Mouse (Mus musculus) E14TG2a.4 (cell line): Measurements from ENCODE around the gene Gm10184.
"Not testable (repeated sequence)": the region's sequence is repeated elsewhere in the genome, so short reads cannot be mapped to it uniquely, and the experiment has no call there.

Experiments used
- H3K27me3 ChIP-seq: 2 replicates; pipeline ENCODE4 v1.6.1; 2014; ENCODE audit warnings: low read length, control low read depth; ENCODE audit not compliant: insufficient read depth
- H3K36me3 ChIP-seq: 2 replicates; pipeline ENCODE4 v1.6.1; 2014; ENCODE audit warnings: low read length, control low read depth; ENCODE audit not compliant: insufficient read depth
- H3K4me1 ChIP-seq: replicated peaks from 2 replicates; pipeline ENCODE4 v1.6.1; 2014; ENCODE audit warnings: low read depth, low read length, control low read depth
- H3K4me3 ChIP-seq: replicated peaks from 2 replicates; pipeline ENCODE4 v1.5.1; 2014; ENCODE audit warnings: mild to moderate bottlenecking, low read length
- H3K9me3 ChIP-seq: 2 replicates; pipeline ENCODE4 v1.6.1; 2014; ENCODE audit warnings: low read length, control low read depth
- CTCF ChIP-seq: conservative IDR thresholded peaks from 2 replicates; pipeline ENCODE4 v1.5.1; 2014; ENCODE audit warnings: low read length
- NANOG ChIP-seq: IDR thresholded peaks from 2 replicates; pipeline ENCODE4 v1.6.1; 2014; ENCODE audit warnings: borderline replicate concordance, low read length, mixed read lengths
- POU5F1 ChIP-seq: IDR thresholded peaks from 2 replicates; pipeline ENCODE4 v1.6.1; 2014; ENCODE audit warnings: low read length, borderline replicate concordance

Gm10184 gene

GRCm38 (mm10) chr17:89910349-89910748, at the start of gene Gm10184:
TSS of gene Gm10184 (minus strand) at chr17:89910449.
- TF ChIP-seq POU5F1 (no peak), CTCF (no peak), NANOG (no peak)
- Histone ChIP-seq H3K9me3 (no peaks in the 10 kb centered on the region), H3K36me3 (no peaks in the 10 kb centered on the region), H3K4me3 (no peak within 1 kb of the TSS), H3K27me3 (no peaks in the 10 kb centered on the region), H3K4me1 (peaks cover 6% of the 10 kb centered on the region)

- Histone ChIP-seq H3K4me1 (peaks cover 20% of the 10 kb centered on the region), H3K4me3 (no peak overlapping the region), H3K9me3 (no peaks in the 10 kb centered on the region), H3K36me3 (peaks cover 16% of the 10 kb centered on the region), H3K27me3 (no peaks in the 10 kb centered on the region)
- TF ChIP-seq CTCF (no peak), NANOG (peak; percentile 88), POU5F1 (no peak)
Observed at GRCm38 (mm10) chr17:89933950-89934349, 23.7 kb upstream of the Gm10184 start.

GRCm38 (mm10) chr17:89907686-89908085, 2.6 kb downstream of the Gm10184 start:
- Histone ChIP-seq H3K4me3 (no peak overlapping the region), H3K36me3 (no peaks in the 10 kb centered on the region), H3K9me3 (no peaks in the 10 kb centered on the region), H3K27me3 (no peaks in the 10 kb centered on the region), H3K4me1 (peaks cover 15% of the 10 kb centered on the region)
- no peak for TF ChIP-seq POU5F1
- TF ChIP-seq CTCF: no peak
- no peak for TF ChIP-seq NANOG

GRCm38 (mm10) chr17:89904701-89905100, 5.5 kb downstream of the Gm10184 start:
- not testable (repeated sequence) for H3K36me3 ChIP-seq, H3K9me3 ChIP-seq, H3K4me3 ChIP-seq, H3K27me3 ChIP-seq
- TF ChIP-seq NANOG: peak; percentile 20; the same call in 1 of the 2 replicates
- H3K4me1 ChIP-seq: peaks cover 16% of the 10 kb centered on the region; the same call in 1 of the 2 replicates

- Histone ChIP-seq H3K27me3 (no peaks in the 10 kb centered on the region), H3K9me3 (no peaks in the 10 kb centered on the region), H3K36me3 (no peaks in the 10 kb centered on the region), H3K4me3 (no peak overlapping the region), H3K4me1 (peaks cover 16% of the 10 kb centered on the region; the same call in 1 of the 2 replicates)
- TF ChIP-seq CTCF (no peak), NANOG (no peak), POU5F1 (no peak)
Observed at GRCm38 (mm10) chr17:89902767-89903166, 7.5 kb downstream of the Gm10184 start.

- H3K9me3 ChIP-seq: no peaks in the 10 kb centered on the region
- no peaks in the 10 kb centered on the region for H3K36me3 ChIP-seq
- no peaks in the 10 kb centered on the region for H3K27me3 ChIP-seq
- TF ChIP-seq POU5F1: no peak
- TF ChIP-seq CTCF: no peak
- no peak for TF ChIP-seq NANOG
- H3K4me3 ChIP-seq: no peak overlapping the region
- peaks cover 16% of the 10 kb centered on the region; the same call in 1 of the 2 replicates for H3K4me1 ChIP-seq
Observed at GRCm38 (mm10) chr17:89900610-89901009, 9.6 kb downstream of the Gm10184 start.

- Histone ChIP-seq H3K36me3 (no peaks in the 10 kb centered on the region), H3K4me3 (no peak overlapping the region), H3K27me3 (no peaks in the 10 kb centered on the region), H3K9me3 (no peaks in the 10 kb centered on the region), H3K4me1 (peaks cover 16% of the 10 kb centered on the region; the same call in 1 of the 2 replicates)
- no peak for TF ChIP-seq NANOG
- no peak for TF ChIP-seq POU5F1
- TF ChIP-seq CTCF: no peak
Observed at GRCm38 (mm10) chr17:89899813-89900212, 10.4 kb downstream of the Gm10184 start.

- TF ChIP-seq NANOG (no peak), POU5F1 (no peak), CTCF (no peak)
- H3K36me3 ChIP-seq: no peaks in the 10 kb centered on the region
- no peak overlapping the region for H3K4me3 ChIP-seq
- no peaks in the 10 kb centered on the region for H3K9me3 ChIP-seq
- no peaks in the 10 kb centered on the region for H3K4me1 ChIP-seq
- no peaks in the 10 kb centered on the region for H3K27me3 ChIP-seq
Observed at GRCm38 (mm10) chr17:89864996-89865395, 45.3 kb downstream of the Gm10184 start.
